Mouse (Mus musculus) embryo, embryonic 10 days (tissue): ENCODE measurements around the gene Snrk.

Experiments
- DNase-seq: peaks from one replicate; pipeline ENCODE4 v3.0.0-alpha.2; 2015; ENCODE audit warnings: low spot score

Gene Snrk

GRCm38 (mm10) chr9:122183074-122183473 is 66.0 kb downstream of the Snrk start:
- no peak for DNase-seq

GRCm38 (mm10) chr9:122184329-122184728 is 67.3 kb downstream of the Snrk start:
- no peak for DNase-seq

- DNase-seq: peak; percentile 84
Observed at GRCm38 (mm10) chr9:122185061-122185460, 68.0 kb downstream of the Snrk start.

GRCm38 (mm10) chr9:122185953-122186352 is 68.9 kb downstream of the Snrk start:
- DNase-seq: no peak

- no peak for DNase-seq
Observed at GRCm38 (mm10) chr9:122186643-122187226, 69.7 kb downstream of the Snrk start.

- no peak for DNase-seq
Observed at GRCm38 (mm10) chr9:122187451-122187921, 70.4 kb downstream of the Snrk start.

- DNase-seq: no peak
Observed at GRCm38 (mm10) chr9:122188724-122189123, 71.7 kb downstream of the Snrk start.

- no peak for DNase-seq
Observed at GRCm38 (mm10) chr9:122193361-122193760, 76.3 kb downstream of the Snrk start.

GRCm38 (mm10) chr9:122193823-122194222 is 76.8 kb downstream of the Snrk start:
- DNase-seq: no peak

GRCm38 (mm10) chr9:122195042-122195682 is 78.1 kb downstream of the Snrk start:
- no peak for DNase-seq

- DNase-seq: no peak
Observed at GRCm38 (mm10) chr9:122197021-122197420, 80.0 kb downstream of the Snrk start.

- DNase-seq: no peak
Observed at GRCm38 (mm10) chr9:122198621-122199020, 81.6 kb downstream of the Snrk start.

GRCm38 (mm10) chr9:122199253-122199652 is 82.2 kb downstream of the Snrk start:
- peak; percentile 66 for DNase-seq

- peak; percentile 56 for DNase-seq
Observed at GRCm38 (mm10) chr9:122204508-122204907, 87.4 kb downstream of the Snrk start.

- DNase-seq: no peak
Observed at GRCm38 (mm10) chr9:122205543-122206200, 88.6 kb downstream of the Snrk start.

GRCm38 (mm10) chr9:122208311-122208710 is 91.2 kb downstream of the Snrk start:
- DNase-seq: no peak

GRCm38 (mm10) chr9:122215118-122215517 is 98.1 kb downstream of the Snrk start:
- DNase-seq: no peak

- no peak for DNase-seq
Observed at GRCm38 (mm10) chr9:122216945-122217529, 100.0 kb downstream of the Snrk start.
